Comparison of ENCODE assay signal across 9 mouse cellular contexts in the genomic region with DNA sequence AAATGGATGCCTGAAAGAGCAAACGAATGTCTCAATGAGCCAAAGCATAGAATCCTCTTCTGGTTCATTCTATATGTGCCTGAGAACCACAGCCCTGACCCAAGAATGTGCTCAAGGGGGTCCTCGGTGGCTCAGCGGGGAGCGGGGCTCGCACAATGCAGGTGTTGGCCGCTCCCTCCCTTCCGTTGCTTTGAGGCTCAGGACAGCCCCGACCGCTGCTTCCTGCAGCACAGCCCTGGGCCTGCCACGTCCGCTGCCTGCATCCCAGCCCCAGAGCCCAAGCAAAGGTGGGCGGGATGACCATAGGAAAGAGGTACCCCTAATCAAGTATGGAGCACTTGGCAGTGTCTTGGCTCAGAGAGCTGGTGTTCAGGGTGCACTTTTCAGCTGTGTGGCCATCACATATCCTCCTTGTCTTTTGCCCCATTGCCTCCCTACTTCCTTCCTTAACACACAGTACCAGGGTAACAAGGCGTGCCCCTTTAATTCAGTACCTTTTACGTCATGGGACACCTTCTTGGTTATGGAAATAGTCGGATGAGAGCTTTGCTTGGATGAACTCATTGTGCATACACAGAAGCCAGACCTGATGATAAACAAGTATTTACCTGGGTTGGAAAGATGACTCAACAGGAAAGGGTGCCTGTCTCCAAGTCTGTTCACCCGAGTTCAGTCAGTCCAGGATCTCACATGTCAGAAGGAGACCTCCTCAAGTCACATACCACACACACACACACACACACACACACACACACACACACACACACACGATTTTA. TPM values are rescaled to one million over a fixed set of nuclear protein-coding genes. Genes with fewer than 3 reads are reported as not detected.
DNase-seq lines count a peak whose midpoint lies in the region; ATAC-seq and TF ChIP-seq lines count a peak whose summit lies in the region.
"Had no signal": no experiment of that assay in that cellular context is flagged by ENCODE, and none has a peak within 500 bp of the region (broad histone marks: within the 10 kb centered on the region; RNA-seq: fewer than 3 reads in every experiment).

No protein-coding gene starts in this region.

- H3K27ac ChIP-seq in intestine, embryonic 14.5 days (ENCODE audit: low read depth), result no peak overlapping the region
- no peak overlapping the region for H3K27ac ChIP-seq in intestine, postnatal 0 days (ENCODE audit: low read depth, low read length)
- H3K27ac ChIP-seq in forebrain, embryonic 11.5 days (ENCODE audit: low read depth, low read length), result no peak overlapping the region
- H3K27ac ChIP-seq in limb, embryonic 15.5 days, result no peak overlapping the region
- H3K27ac ChIP-seq in stomach, embryonic 15.5 days, result no peak overlapping the region

- H3K4me2 ChIP-seq in intestine, embryonic 14.5 days (ENCODE audit: low read length), result peak overlapping the region; percentile 36
- no peak overlapping the region for H3K4me2 ChIP-seq in intestine, postnatal 0 days (replicated peaks; ENCODE audit: low read depth)
- peak overlapping the region; percentile 40; the same call in 1 of the 2 replicates for H3K4me2 ChIP-seq in forebrain, embryonic 11.5 days (ENCODE audit: low read depth, low read length, severe bottlenecking)
- H3K4me2 ChIP-seq in limb, embryonic 15.5 days, result peak overlapping the region; percentile 33
- H3K4me2 ChIP-seq in stomach, embryonic 15.5 days, result peak overlapping the region; percentile 25

- DNase-seq in intestine, embryonic 14.5 days (ENCODE audit: low spot score), result no peak
- DNase-seq in forebrain, embryonic 11.5 days (ENCODE audit: low spot score), result no peak
- DNase-seq in cerebellum, adult 9-10 months, result no peak
- no peak for DNase-seq in layer of hippocampus, postnatal 25 days (ENCODE audit: extremely low spot score in 1 of 2, low spot score in 1 of 2)
- DNase-seq in adrenal gland, postnatal 4 days (ENCODE audit: low spot score in 2 of 2), result no peak

- no peak overlapping the region for H3K4me3 ChIP-seq in intestine, embryonic 14.5 days (ENCODE audit: low read depth, low read length)
- H3K4me3 ChIP-seq in intestine, postnatal 0 days (ENCODE audit: low read depth, low read length), result no peak overlapping the region
- H3K4me3 ChIP-seq in forebrain, embryonic 11.5 days (ENCODE audit: low read depth, low read length), result 0 out of 2 replicates have a peak overlapping the region, but pooled peaks have one; percentile 7
- peak overlapping the region; percentile 14; the same call in 1 of the 2 replicates for H3K4me3 ChIP-seq in limb, embryonic 15.5 days
- H3K4me3 ChIP-seq in stomach, embryonic 15.5 days (replicated peaks), result 0 out of 2 replicates have a peak overlapping the region, but pooled peaks have one; percentile 1

- TF ChIP-seq CTCF in intestine, postnatal 0 days (IDR thresholded peaks at IDR 0.05; ENCODE audit: low read depth), result no peak

- no peaks in the 10 kb centered on the region; the same call in none of the 2 replicates for H3K4me1 ChIP-seq in intestine, embryonic 14.5 days (replicated peaks; ENCODE audit: control insufficient read depth, insufficient read depth, low read length)
- no peaks in the 10 kb centered on the region for H3K4me1 ChIP-seq in intestine, postnatal 0 days (replicated peaks; ENCODE audit: control insufficient read depth, insufficient read depth, low read length)
- peaks cover 2% of the 10 kb centered on the region; the same call in 1 of the 2 replicates for H3K4me1 ChIP-seq in forebrain, embryonic 11.5 days (replicated peaks; ENCODE audit: control insufficient read depth, insufficient read depth, low read length)
- peaks cover 21% of the 10 kb centered on the region for H3K4me1 ChIP-seq in limb, embryonic 15.5 days
- H3K4me1 ChIP-seq in stomach, embryonic 15.5 days, result no peaks in the 10 kb centered on the region

- H3K9me3 ChIP-seq in intestine, embryonic 14.5 days (ENCODE audit: control insufficient read depth, low read length), result no peaks in the 10 kb centered on the region
- H3K9me3 ChIP-seq in intestine, postnatal 0 days (ENCODE audit: control insufficient read depth), result no peaks in the 10 kb centered on the region
- H3K9me3 ChIP-seq in forebrain, embryonic 11.5 days (ENCODE audit: control insufficient read depth, low read length), result no peaks in the 10 kb centered on the region
- H3K9me3 ChIP-seq in limb, embryonic 15.5 days, result no peaks in the 10 kb centered on the region
- no peaks in the 10 kb centered on the region for H3K9me3 ChIP-seq in stomach, embryonic 15.5 days

- H3K9ac ChIP-seq in intestine, embryonic 14.5 days (ENCODE audit: low read length), result no peak overlapping the region
- no peak overlapping the region for H3K9ac ChIP-seq in intestine, postnatal 0 days (ENCODE audit: low read depth, low read length)
- H3K9ac ChIP-seq in forebrain, embryonic 11.5 days (ENCODE audit: low read length), result no peak overlapping the region
- H3K9ac ChIP-seq in limb, embryonic 15.5 days, result no peak overlapping the region
- no peak overlapping the region for H3K9ac ChIP-seq in stomach, embryonic 15.5 days

- no peaks in the 10 kb centered on the region for H3K36me3 ChIP-seq in intestine, embryonic 14.5 days (ENCODE audit: control insufficient read depth, insufficient read depth, low read length)
- no peaks in the 10 kb centered on the region for H3K36me3 ChIP-seq in intestine, postnatal 0 days (ENCODE audit: control insufficient read depth, insufficient read depth)
- no peaks in the 10 kb centered on the region for H3K36me3 ChIP-seq in forebrain, embryonic 11.5 days (ENCODE audit: control insufficient read depth, insufficient read depth, low read length)
- no peaks in the 10 kb centered on the region for H3K36me3 ChIP-seq in limb, embryonic 15.5 days
- no peaks in the 10 kb centered on the region for H3K36me3 ChIP-seq in stomach, embryonic 15.5 days

- peaks cover 24% of the 10 kb centered on the region for H3K27me3 ChIP-seq in intestine, embryonic 14.5 days (replicated peaks; ENCODE audit: control insufficient read depth, insufficient read depth, low read length)
- peaks cover 2% of the 10 kb centered on the region; the same call in 1 of the 2 replicates for H3K27me3 ChIP-seq in intestine, postnatal 0 days (replicated peaks; ENCODE audit: control insufficient read depth, insufficient read depth, low read length)
- H3K27me3 ChIP-seq in forebrain, embryonic 11.5 days (ENCODE audit: control insufficient read depth, insufficient read depth, low read length), result peaks cover 2% of the 10 kb centered on the region; the same call in 1 of the 2 replicates
- peaks cover 16% of the 10 kb centered on the region for H3K27me3 ChIP-seq in limb, embryonic 15.5 days
- peaks cover 12% of the 10 kb centered on the region for H3K27me3 ChIP-seq in stomach, embryonic 15.5 days (replicated peaks)

- ATAC-seq in intestine, embryonic 14.5 days (replicated peaks; ENCODE audit: low FRiP score, low TSS enrichment, low read depth), result no peak
- no peak for ATAC-seq in intestine, postnatal 0 days
- 0 out of 2 replicates have a peak, but pooled peaks have one; percentile 6 for ATAC-seq in forebrain, embryonic 11.5 days (replicated peaks; ENCODE audit: low FRiP score)
- no peak for ATAC-seq in limb, embryonic 15.5 days (ENCODE audit: insufficient number of reproducible peaks, low FRiP score, low TSS enrichment, low read depth)
- no peak for ATAC-seq in stomach, embryonic 15.5 days (ENCODE audit: insufficient read depth, low FRiP score, low read depth)

- 21% methylated on average over 17 of the region's 17 CpGs for WGBS in intestine, embryonic 14.5 days
- WGBS in intestine, postnatal 0 days, result 35% methylated on average over 17 of the region's 17 CpGs
- 22% methylated on average over 17 of the region's 17 CpGs for WGBS in forebrain, embryonic 11.5 days
- WGBS in limb, embryonic 15.5 days, result 24% methylated on average over 17 of the region's 17 CpGs
- whole genome bisulfite sequencing in stomach, embryonic 15.5 days, result 26% methylated on average over 17 of the region's 17 CpGs

RNA-seq across cellular contexts. Expression of a gene that starts 11.8 kb away (rescaled TPM):
- 14.0 and 15.1 TPM in 2 replicates for polyA plus RNA-seq in intestine, embryonic 14.5 days (2014; fragmentation: Nextera tagmentation; extraction: Ambion mirVana)
- 2.5 and 2.9 TPM in 2 replicates for polyA plus RNA-seq in intestine, postnatal 0 days (2015; fragmentation: Nextera tagmentation; extraction: Ambion mirVana)
- polyA plus RNA-seq in forebrain, embryonic 11.5 days (2014; fragmentation: Nextera tagmentation; extraction: Ambion mirVana), result 66.8 and 69.5 TPM in 2 replicates
- polyA plus RNA-seq in limb, embryonic 15.5 days (2015; fragmentation: Nextera tagmentation; extraction: Ambion mirVana), result 25.2 and 29.5 TPM in 2 replicates
- 20.6 and 21.3 TPM in 2 replicates for polyA plus RNA-seq in stomach, embryonic 15.5 days (2015; fragmentation: Nextera tagmentation; extraction: Ambion mirVana)
- total RNA-seq in layer of hippocampus, postnatal 25 days (2021), result 10 to 100 TPM; 33.9 to 37.8 TPM
- total RNA-seq in adrenal gland, postnatal 4 days (2021), result 1 to 10 TPM; 2.8 to 2.9 TPM
- total RNA-seq: MEL had no signal

RNA-seq across cellular contexts. Expression of a gene that starts 22.7 kb away (rescaled TPM):
- 2.1 TPM in 2 replicates for polyA plus RNA-seq in intestine, embryonic 14.5 days (2014; fragmentation: Nextera tagmentation; extraction: Ambion mirVana)
- 189 and 247 TPM in 2 replicates for polyA plus RNA-seq in intestine, postnatal 0 days (2015; fragmentation: Nextera tagmentation; extraction: Ambion mirVana)
- 22.5 TPM in 2 replicates for polyA plus RNA-seq in forebrain, embryonic 11.5 days (2014; fragmentation: Nextera tagmentation; extraction: Ambion mirVana)
- 16.0 and 18.3 TPM in 2 replicates for polyA plus RNA-seq in limb, embryonic 15.5 days (2015; fragmentation: Nextera tagmentation; extraction: Ambion mirVana)
- polyA plus RNA-seq in stomach, embryonic 15.5 days (2015; fragmentation: Nextera tagmentation; extraction: Ambion mirVana), result 2.7 and 4.1 TPM in 2 replicates
- total RNA-seq in layer of hippocampus, postnatal 25 days (2021), result 10 to 100 TPM; 37.9 to 54.8 TPM
- under 1 TPM; 0.59 to 0.90 TPM for total RNA-seq in adrenal gland, postnatal 4 days (2021)

RNA-seq across cellular contexts. Expression of a gene that starts 32.7 kb away (rescaled TPM):
- 17.8 and 18.0 TPM in 2 replicates for polyA plus RNA-seq in intestine, embryonic 14.5 days (2014; fragmentation: Nextera tagmentation; extraction: Ambion mirVana)
- polyA plus RNA-seq in intestine, postnatal 0 days (2015; fragmentation: Nextera tagmentation; extraction: Ambion mirVana), result 5.6 and 5.8 TPM in 2 replicates
- 21.6 and 24.4 TPM in 2 replicates for polyA plus RNA-seq in forebrain, embryonic 11.5 days (2014; fragmentation: Nextera tagmentation; extraction: Ambion mirVana)
- polyA plus RNA-seq in limb, embryonic 15.5 days (2015; fragmentation: Nextera tagmentation; extraction: Ambion mirVana), result 20.9 and 21.3 TPM in 2 replicates
- 18.3 and 20.4 TPM in 2 replicates for polyA plus RNA-seq in stomach, embryonic 15.5 days (2015; fragmentation: Nextera tagmentation; extraction: Ambion mirVana)
- total RNA-seq in layer of hippocampus, postnatal 25 days (2021), result 10 to 100 TPM; 20.2 to 26.9 TPM
- 10 to 100 TPM; 19.1 to 19.7 TPM for total RNA-seq in adrenal gland, postnatal 4 days (2021)

Comparison
In these comparisons a context has a peak if more than half of its experiments do, and no peak if none do; other contexts are left out.
1. H3K4me3 ChIP-seq: peak in forebrain, embryonic 11.5 days (single experiment), limb, embryonic 15.5 days (single experiment) and stomach, embryonic 15.5 days (single experiment); none in intestine, embryonic 14.5 days (single experiment) and intestine, postnatal 0 days (single experiment).